Mouse (Mus musculus) skeletal muscle tissue, postnatal 0 days (tissue): ENCODE data around the gene Wdr82. TPM values are rescaled to one million over a fixed set of nuclear protein-coding genes. Genes with fewer than 3 reads are reported as not detected.
A peak's percentile ranks its signal among the peaks of the same experiment; 100 is the strongest.

Experiments
- microRNA counts: library from miRNA; unstranded; fragments of <30 nt; microRNA quantifications from one replicate; lab custom pipeline; 2015
- microRNA-seq, 2 experiments: library from miRNA; unstranded; fragments of <30 nt; microRNA quantifications; one replicate each; pipeline ENCODE4; 2016
- polyA plus RNA-seq: library from polyadenylated mRNA; unstranded; fragments of >200 nt; fragmentation: Nextera tagmentation; extraction: Ambion mirVana; gene quantifications from 2 replicates; pipeline ENCODE4 v1.2.1, GENCODE M21; 2015

Wdr82 gene
- 7.7 and 8.9 TPM in 2 replicates for polyA plus RNA-seq

DNA sequence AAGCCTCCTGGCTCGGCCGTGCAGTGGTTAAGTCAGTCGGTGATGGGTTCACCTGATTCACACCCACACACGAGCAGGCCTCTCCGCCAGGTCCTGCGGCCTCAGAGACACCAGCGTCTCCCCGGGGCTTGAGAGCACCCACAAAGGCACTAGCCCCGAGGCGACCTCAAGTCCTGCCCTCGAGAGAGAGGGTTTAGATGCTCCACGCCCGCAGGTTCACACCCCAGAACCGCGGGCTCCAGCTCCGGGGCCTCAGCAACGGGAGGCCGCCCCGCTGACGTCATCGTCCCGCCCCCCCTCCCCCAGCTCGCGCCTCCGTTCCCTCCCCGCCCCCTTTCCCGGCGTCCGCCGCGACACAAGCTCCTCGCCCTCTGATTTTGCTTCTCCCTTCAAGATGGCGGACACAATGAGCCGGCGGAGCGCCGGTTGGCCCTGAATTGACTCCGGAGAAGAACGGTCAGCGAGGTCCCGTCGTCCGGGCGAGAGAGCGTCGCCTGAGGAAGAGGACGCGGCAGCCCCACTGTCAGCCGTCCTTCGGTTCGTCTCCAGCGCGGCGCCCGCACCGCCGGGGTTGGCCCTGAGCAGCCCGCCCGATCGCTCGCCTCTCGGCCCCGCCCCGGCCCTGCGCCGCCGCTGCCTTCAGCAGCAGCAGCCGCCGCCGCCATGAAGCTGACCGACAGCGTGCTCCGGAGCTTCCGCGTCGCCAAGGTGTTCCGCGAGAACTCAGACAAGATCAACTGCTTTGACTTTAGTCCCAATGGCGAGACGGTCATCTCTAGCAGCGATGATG, at the start of gene Wdr82:
Gene Wdr82, plus strand, starts transcription at position 373 of the 790 bp plus-strand sequence.

DNA sequence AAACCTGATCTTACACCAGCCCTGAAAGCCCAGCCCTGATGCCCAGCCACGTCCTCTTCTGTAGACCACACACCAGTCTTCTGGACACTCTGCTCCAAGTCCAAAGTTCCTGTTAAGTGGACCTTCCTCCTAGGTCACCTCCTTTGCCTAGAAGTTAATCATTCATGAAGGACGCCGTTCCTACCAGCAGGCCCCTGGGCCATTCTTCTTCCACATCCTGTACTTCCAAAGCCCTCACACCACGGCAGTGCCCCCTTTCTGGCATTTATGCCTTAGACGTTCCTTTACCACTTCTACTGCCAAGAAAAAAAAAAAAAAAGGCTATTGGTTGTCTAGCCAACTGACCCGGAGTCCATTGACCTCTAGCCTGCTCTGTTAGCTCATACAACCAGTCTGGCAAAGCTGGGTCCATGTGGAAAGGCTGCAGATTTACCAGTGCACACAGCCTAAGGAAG, 12.7 kb upstream of the Wdr82 start, which contains the start of gene Glyctk:
Gene Glyctk, minus strand, starts transcription at position 102 of the 455 bp plus-strand sequence.

DNA sequence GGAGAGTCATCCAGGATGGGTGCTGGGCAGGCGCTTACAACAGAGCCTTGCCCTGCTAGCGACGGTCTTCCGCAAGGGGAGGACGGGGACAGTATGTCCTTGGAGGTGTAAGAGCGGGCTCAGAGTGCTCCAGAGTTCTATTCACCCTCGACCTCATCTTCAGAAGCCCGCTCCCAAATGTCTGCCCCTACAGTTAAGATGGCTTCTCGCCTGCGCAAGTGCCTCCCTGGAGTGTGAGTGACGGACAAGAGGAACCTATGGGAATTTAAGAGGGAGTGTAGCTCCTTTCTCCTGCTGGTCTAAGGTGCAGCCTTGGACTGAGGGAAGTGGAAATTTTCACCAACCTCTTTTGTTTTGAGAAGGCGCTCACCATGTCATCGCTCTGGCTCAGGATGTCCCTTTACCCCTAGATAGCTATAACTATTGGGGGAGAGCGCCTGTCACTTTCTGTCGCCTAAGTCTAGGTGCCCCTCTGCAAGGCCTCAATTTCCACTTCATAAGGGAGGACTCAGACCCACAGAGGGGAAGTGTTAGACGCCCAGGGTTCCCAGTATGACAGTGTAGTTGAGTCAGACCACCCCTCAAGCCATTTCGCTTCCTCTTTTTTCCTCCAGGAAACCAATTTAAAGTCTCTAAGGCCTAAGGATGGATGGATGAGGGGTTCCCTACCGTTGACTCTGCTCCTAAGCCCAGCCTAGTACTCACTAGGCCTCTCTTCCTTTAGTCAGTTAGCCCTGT, 29.0 kb downstream of the Wdr82 start, which contains the start of gene Ppm1m:
Gene Ppm1m, minus strand, starts transcription at position 212 of the 738 bp plus-strand sequence.

DNA sequence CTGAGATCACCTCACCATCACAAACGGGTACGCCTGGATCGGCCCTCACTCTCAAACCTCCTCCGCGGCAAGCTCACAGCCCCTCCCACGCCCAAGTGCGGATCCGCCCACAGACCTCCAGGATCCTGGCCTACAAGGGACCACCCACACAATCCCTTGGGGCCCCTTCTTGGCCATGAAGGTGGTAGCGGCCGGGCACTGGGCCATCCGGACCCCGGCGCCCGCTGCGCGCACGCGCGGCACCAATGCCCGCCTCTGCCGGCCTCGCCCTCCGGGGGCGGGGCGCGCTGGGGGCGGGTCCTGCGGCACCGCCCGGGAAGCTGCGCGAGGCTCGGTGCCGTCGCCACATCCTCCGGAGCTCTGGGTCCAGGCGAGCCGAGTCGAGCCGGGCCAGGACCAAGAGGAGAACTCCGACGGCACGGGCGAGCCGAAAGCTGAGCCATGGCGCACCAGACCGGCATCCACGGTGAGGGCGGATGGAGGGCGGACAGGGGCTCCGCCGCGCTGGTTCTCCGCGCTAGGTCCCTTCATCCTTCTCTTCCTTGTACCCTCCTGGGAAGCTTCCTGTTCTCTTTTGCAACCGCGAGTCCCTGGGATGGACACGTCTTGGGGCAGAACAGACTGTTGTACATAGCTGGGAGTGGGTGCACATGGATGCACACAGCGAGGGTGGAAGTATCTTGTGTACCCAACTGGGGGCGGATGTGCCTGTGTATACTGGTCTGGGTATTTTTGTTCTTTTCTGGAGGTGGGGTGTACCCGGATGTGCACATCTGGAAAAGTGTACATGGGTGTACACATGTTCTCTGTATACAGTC, 32.3 kb downstream of the Wdr82 start, which contains the start of gene Twf2:
Gene Twf2, plus strand, starts transcription at position 290 of the 818 bp plus-strand sequence.

DNA sequence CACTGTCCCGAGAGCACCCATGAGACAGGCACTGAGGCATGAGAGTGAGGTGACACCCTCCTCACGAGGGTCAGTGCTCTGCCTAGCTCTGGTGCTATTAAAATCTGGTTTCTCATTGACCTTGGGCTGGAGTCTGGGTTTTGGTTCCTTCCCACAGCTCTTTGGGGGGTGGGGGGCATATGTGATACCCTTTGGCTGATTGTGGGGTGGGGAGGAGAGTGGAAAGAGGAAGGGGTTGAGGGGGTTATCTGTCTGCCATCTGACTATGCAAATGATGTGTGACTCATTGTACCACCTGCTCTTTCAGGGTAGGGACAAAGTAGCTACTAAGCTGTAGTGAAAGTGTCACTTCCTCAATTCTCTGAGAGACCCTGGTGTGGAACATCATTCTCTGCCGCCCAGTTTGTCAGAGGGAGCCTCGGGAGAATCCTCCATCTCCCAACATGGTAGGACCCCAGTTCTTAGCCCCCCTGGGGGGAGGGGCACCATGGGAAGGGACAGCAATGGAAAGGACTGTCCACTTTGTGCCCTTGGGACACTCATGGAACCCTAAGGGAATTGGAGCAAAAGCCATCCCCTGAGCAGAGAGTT, 51.6 kb downstream of the Wdr82 start, which contains the start of gene Tlr9:
Gene Tlr9, plus strand, starts transcription at position 338 of the 591 bp plus-strand sequence.

MicroRNA genes within 50 kb of the gene (microRNA counts, 519-probe panel; counts per million panel counts)
- microRNA mmu-let-7g (lab: Ali Mortazavi, UCI): 7,143 counts per million, percentile 96 among the panel's probes with 10 or more counts

Small RNA genes lying within 50 kb of the gene (microRNA-seq; reads per million reads assigned to microRNA genes)
- gene Mir135a-1 (0.20 to 0.21 reads per million in 2 experiments), gene Mirlet7g (30,332 to 30,953 reads per million in 2 experiments)

Other genes with a start within 250 kb of the Wdr82 start
- gene Col6a5, start 210.3 kb upstream of the Wdr82 start, polyA plus RNA-seq: 0.29 and 0.32 TPM in 2 replicates
- gene Col6a4, start 74.1 kb upstream of the Wdr82 start, polyA plus RNA-seq: 0.15 and 0.45 TPM in 2 replicates
- 0.56 and 0.74 TPM in 2 replicates for gene Glyctk, start 12.8 kb upstream of the Wdr82 start, polyA plus RNA-seq
- gene Ppm1m, start 28.8 kb downstream of the Wdr82 start, polyA plus RNA-seq: 13.1 and 28.8 TPM in 2 replicates
- gene Twf2, start 32.2 kb downstream of the Wdr82 start, polyA plus RNA-seq: 127 TPM in 2 replicates
- gene Tlr9, start 51.7 kb downstream of the Wdr82 start, polyA plus RNA-seq: 0.08 and 0.09 TPM in 2 replicates
- 171 and 204 TPM in 2 replicates for gene Alas1, start 77.7 kb downstream of the Wdr82 start, polyA plus RNA-seq
- gene Poc1a, start 110.1 kb downstream of the Wdr82 start, polyA plus RNA-seq: 4.8 and 6.3 TPM in 2 replicates
- 6.7 and 9.3 TPM in 2 replicates for gene Dusp7, start 197.7 kb downstream of the Wdr82 start, polyA plus RNA-seq